Mouse (Mus musculus) heart, adult 2 months (tissue): ENCODE results near the gene Usp19.

ENCODE experiments used
- CTCF ChIP-seq: fragments of 200-600 bp; IDR thresholded peaks from 2 replicates; pipeline ENCODE4 v1.8.1; 2022; ENCODE audit warnings: antibody characterized with exemption, mild to moderate bottlenecking, moderate library complexity
- EP300 ChIP-seq: fragments of 200-500 bp; IDR thresholded peaks from 2 replicates; pipeline ENCODE4 v1.6.1; 2011; ENCODE audit warnings: low read depth, low read length, control low read depth; ENCODE audit not compliant: insufficient read depth
- POLR2A ChIP-seq: fragments of 200-500 bp; IDR thresholded peaks from 2 replicates; pipeline ENCODE4 v1.6.1; 2011; ENCODE audit warnings: mild to moderate bottlenecking, low read depth, low read length, control low read depth; ENCODE audit not compliant: insufficient read depth

DNA sequence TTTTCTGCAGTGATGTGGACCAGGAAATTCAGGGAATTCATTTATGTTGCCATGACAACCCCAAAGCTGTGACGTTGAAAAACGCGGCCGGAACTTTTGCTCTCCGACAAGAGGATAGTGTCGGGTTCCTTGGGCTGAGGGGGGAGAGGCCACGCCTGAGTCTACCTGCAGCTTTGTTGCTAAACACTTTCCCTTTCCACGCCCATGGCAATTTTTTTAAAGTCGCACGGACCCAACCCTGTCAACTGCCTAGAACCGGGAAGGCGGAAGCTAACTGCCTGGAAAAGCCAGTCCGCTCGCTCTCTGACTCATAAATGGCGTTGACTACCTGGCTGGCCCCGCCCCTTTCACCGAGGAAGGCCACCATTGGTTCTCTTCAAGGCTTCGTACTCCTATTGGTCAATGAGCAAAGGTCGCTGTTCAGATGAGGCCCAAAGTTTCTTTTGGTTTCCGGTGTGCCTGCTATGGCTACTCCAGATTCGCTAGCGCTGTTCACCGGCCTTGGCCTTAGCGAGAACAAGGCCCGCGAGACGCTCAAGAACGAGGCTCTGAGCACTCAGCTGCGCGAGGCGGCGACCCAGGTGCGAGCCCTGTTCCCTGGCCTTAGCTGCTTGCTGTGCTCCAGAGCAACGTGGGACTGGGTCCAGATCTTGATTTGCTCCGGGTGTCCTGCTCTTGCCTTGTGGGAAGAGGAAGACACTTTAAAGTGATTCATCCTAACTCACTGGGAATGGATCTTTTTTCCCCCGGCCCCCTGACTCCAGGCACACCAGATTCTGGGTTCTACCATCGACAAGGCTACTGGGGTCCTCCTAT is 17.4 kb downstream of the Usp19 start, which contains the start of gene Qars:
- no peak for TF ChIP-seq CTCF
- TF ChIP-seq POLR2A = peak; percentile 75
- TF ChIP-seq EP300 = 0 out of 2 replicates have a peak, but pooled peaks have one; percentile 23
